Mouse (Mus musculus): ENCODE data around the gene Nt5c3b. TPM values are rescaled to one million over a fixed set of nuclear protein-coding genes. Genes with fewer than 3 reads are reported as not detected.
A peak's percentile ranks its signal among the peaks of the same experiment; 100 is the strongest.

Gene Nt5c3b
- polyA plus RNA-seq, 1 experiment: 32.0 TPM

DNA sequence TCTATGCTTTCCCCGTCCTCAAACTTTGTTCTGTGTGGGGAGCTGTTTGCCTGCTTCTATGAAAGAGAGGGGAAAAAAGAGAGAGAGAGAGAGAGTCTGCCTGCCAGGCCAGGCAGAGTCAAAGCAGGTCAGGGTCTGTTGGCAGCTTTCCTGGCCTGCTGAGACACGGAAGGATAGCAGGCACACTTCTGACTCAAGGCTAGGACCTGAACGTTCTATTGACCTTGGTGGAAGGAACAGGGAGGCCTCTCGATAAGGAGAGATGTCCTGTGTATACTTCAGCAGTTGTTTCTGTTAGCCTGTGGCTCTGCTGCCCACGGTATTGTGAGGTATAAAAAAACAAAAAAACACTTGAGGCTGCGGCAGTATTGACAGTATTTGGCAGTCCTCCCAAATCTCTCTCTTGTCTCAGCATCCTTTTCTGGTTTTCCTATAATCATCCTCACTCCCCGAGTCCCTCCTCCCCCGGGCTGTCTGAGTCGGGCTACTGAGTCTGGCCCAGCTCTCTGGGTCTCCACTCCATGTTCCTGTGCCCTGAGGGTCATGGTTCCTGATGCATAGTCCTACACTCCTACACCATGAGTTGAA lies 12.9 kb downstream of the Nt5c3b start:
- 34% methylated on average over 9 of the region's 9 CpGs for WGBS
- Histone ChIP-seq H3K4me3 (ENCODE audit: insufficient read depth, low read depth, low read length) (no peak overlapping the region), H3K27me3 (replicated peaks; ENCODE audit: control insufficient read depth, insufficient read depth, low read length) (no peaks in the 10 kb centered on the region), H3K4me1 (ENCODE audit: control insufficient read depth, insufficient read depth, low read length) (no peaks in the 10 kb centered on the region), H3K36me3 (ENCODE audit: control insufficient read depth, insufficient read depth, low read length) (no peaks in the 10 kb centered on the region), H3K27ac (ENCODE audit: insufficient read depth, low read depth, low read length) (no peak overlapping the region)
- TF ChIP-seq POLR2A (IDR thresholded peaks at IDR 0.05; ENCODE audit: low read depth, low read length) (no peak), CTCF (conservative IDR thresholded peaks at IDR 0.05; ENCODE audit: insufficient read depth, insufficient read length, low read depth, low read length) (no peak)
- no peak for DNase-seq

DNA sequence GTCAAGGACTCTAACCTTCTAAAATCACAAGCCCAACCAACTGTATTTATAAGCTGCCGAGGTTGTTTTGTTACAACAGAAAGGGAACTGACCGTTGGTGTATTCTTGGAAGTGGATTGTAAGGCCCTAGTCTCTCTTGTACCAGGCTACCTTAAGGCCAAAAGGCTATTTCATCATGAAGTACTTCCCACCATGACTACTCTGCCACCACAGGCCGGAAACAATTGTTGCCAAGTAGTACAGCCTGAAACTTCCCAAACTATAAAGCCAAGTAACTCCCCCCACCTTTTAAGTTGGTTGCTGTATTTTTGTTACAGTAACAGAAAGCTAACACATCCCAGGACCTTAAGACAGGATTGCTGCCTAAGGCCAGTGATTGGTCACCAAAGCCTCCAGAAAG lies 14.8 kb downstream of the Nt5c3b start:
- no peaks in the 10 kb centered on the region for H3K36me3 ChIP-seq (ENCODE audit: control insufficient read depth, insufficient read depth, low read length)
- TF ChIP-seq POLR2A (IDR thresholded peaks at IDR 0.05; ENCODE audit: low read depth, low read length): no peak
- no peak for TF ChIP-seq CTCF (conservative IDR thresholded peaks at IDR 0.05; ENCODE audit: insufficient read depth, insufficient read length, low read depth, low read length)
- DNase-seq: no peak
- H3K27ac ChIP-seq (ENCODE audit: insufficient read depth, low read depth, low read length): no peak overlapping the region
- WGBS: 77% methylated on average over 3 of the region's 3 CpGs
- no peak overlapping the region for H3K4me3 ChIP-seq (ENCODE audit: insufficient read depth, low read depth, low read length)
- H3K27me3 ChIP-seq (replicated peaks; ENCODE audit: control insufficient read depth, insufficient read depth, low read length): no peaks in the 10 kb centered on the region
- no peaks in the 10 kb centered on the region for H3K4me1 ChIP-seq (ENCODE audit: control insufficient read depth, insufficient read depth, low read length)

DNA sequence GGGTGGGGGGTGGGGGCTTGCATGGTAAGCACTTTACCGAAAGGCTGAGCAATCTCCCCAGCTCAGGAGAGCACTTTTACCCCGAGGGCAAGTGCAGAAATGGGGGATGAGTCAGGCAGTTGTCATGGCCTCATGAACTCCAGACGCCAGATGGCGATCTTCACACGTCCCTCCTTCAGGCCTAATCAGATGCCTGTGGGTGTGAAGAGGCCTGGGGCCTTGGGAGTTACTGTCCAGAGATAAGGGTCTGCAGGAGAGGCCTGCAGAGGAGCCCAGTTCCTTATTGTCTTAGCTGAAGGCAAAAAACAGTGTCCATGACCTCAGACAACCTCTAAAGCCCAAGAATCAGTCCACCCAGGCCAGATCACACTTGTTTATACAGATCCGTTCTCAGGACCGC lies 15.8 kb downstream of the Nt5c3b start:
- Histone ChIP-seq H3K27me3 (replicated peaks; ENCODE audit: control insufficient read depth, insufficient read depth, low read length) (no peaks in the 10 kb centered on the region), H3K36me3 (ENCODE audit: control insufficient read depth, insufficient read depth, low read length) (no peaks in the 10 kb centered on the region), H3K27ac (ENCODE audit: insufficient read depth, low read depth, low read length) (no peak overlapping the region), H3K4me1 (ENCODE audit: control insufficient read depth, insufficient read depth, low read length) (no peaks in the 10 kb centered on the region), H3K4me3 (ENCODE audit: insufficient read depth, low read depth, low read length) (no peak overlapping the region)
- TF ChIP-seq POLR2A (IDR thresholded peaks at IDR 0.05; ENCODE audit: low read depth, low read length): no peak
- TF ChIP-seq CTCF (conservative IDR thresholded peaks at IDR 0.05; ENCODE audit: insufficient read depth, insufficient read length, low read depth, low read length): peak; percentile 86
- peak; percentile 81 for DNase-seq
- WGBS: 44% methylated on average over 7 of the region's 7 CpGs

DNA sequence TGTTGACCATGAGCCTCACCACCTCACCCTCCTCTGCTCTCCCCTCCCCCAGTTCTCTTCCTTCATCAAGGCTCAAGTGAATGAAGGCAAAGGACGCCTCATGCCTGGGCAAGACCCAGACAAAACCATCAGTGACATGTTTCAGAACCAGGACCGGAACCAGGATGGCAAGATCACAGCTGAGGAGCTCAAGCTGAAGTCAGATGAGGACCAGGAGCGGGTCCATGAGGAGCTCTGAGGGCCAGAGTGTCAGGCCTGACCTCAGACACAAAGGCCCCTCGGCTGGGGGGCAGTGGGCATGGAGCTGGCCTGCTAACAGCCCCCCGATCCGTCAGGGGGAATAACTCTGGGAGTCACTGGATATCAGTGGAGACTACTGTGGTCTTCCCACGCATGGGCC lies 17.8 kb downstream of the Nt5c3b start:
- H3K4me3 ChIP-seq (ENCODE audit: insufficient read depth, low read depth, low read length): no peak overlapping the region
- H3K4me1 ChIP-seq (ENCODE audit: control insufficient read depth, insufficient read depth, low read length): no peaks in the 10 kb centered on the region
- TF ChIP-seq POLR2A (IDR thresholded peaks at IDR 0.05; ENCODE audit: low read depth, low read length) (no peak), CTCF (conservative IDR thresholded peaks at IDR 0.05; ENCODE audit: insufficient read depth, insufficient read length, low read depth, low read length) (no peak)
- no peak for DNase-seq
- H3K27ac ChIP-seq (ENCODE audit: insufficient read depth, low read depth, low read length): no peak overlapping the region
- no peaks in the 10 kb centered on the region for H3K36me3 ChIP-seq (ENCODE audit: control insufficient read depth, insufficient read depth, low read length)
- H3K27me3 ChIP-seq (replicated peaks; ENCODE audit: control insufficient read depth, insufficient read depth, low read length): no peaks in the 10 kb centered on the region
- 95% methylated on average over 7 of the region's 7 CpGs for WGBS

DNA sequence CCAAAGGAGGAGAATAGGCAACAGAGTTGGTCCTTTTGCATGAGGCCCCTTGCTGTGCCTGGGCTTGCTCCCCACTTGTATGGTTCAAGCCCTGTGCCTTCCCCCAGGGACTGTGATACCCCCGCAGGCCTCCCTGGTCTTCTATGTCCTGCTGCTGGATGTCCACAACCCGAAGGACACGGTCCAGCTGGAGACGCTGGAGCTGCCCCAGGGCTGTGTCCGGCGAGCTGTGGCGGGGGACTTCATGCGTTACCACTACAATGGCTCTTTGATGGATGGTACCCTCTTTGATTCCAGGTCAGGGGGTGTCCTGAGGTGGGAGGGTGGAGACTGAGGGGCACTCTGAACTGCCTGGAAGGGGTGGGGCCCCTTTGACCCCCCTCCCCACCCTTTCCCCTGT lies 20.1 kb downstream of the Nt5c3b start:
- 34% methylated on average over 8 of the region's 8 CpGs for WGBS
- H3K36me3 ChIP-seq (ENCODE audit: control insufficient read depth, insufficient read depth, low read length): no peaks in the 10 kb centered on the region

DNA sequence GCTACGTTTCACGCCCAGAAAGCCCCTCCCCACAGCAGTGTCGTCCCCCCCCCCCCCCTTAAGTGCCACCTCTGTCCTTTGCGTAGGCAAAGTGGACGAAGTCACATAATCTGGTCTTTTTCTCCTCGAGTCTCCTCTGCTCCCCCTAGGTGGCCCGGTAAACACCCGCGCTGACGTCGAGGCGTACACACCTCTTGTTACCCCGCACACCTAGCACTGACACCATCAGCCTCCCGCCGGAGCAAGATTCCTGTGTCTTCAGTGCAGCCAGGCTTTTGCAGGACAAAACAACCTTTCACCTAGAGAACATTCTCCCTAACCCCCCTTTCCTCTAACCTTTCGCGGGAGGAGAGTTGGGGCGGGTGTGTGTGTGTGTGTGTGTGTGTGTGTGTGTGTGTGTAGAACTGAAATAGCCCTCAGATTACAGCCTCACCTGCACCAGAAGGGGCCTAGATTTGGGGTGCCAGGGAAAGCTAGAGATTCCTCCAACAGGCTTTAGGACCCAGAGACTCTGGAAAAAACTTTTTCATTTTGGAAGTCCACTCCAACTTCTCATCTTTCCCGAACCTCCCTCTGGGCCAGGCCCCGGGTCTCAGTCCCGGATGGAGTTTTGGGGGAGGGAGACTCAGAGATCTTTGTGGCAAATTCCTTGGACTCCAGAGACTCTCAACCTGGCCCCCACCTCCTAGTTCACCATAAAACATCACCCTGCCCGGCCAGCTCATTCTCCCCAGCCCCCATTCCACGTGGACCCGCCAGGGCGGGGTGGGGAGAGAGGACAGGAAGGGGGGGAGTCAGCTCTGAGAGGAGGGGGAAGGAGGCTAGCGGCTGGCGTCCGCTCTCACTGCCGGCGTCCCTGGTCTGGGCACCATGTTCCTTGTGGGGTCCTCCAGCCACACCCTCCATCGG lies 26.4 kb downstream of the Nt5c3b start, which contains the start of gene Fkbp10:
Gene Fkbp10, plus strand, starts transcription at position 784 of the 909 bp plus-strand sequence.
- TF ChIP-seq POLR2A (IDR thresholded peaks at IDR 0.05; ENCODE audit: low read depth, low read length) (no peak), CTCF (conservative IDR thresholded peaks at IDR 0.05; ENCODE audit: insufficient read depth, insufficient read length, low read depth, low read length) (no peak)

More for the DNA sequence above, 20.1 kb downstream of the Nt5c3b start:
- no peak for DNase-seq
- H3K4me1 ChIP-seq (ENCODE audit: control insufficient read depth, insufficient read depth, low read length): no peaks in the 10 kb centered on the region
- H3K4me3 ChIP-seq (ENCODE audit: insufficient read depth, low read depth, low read length): no peak overlapping the region
- H3K27me3 ChIP-seq (replicated peaks; ENCODE audit: control insufficient read depth, insufficient read depth, low read length): no peaks in the 10 kb centered on the region
- H3K27ac ChIP-seq (ENCODE audit: insufficient read depth, low read depth, low read length): no peak overlapping the region
- no peak for TF ChIP-seq POLR2A (IDR thresholded peaks at IDR 0.05; ENCODE audit: low read depth, low read length)
- TF ChIP-seq CTCF (conservative IDR thresholded peaks at IDR 0.05; ENCODE audit: insufficient read depth, insufficient read length, low read depth, low read length): no peak

More for the DNA sequence above, 26.4 kb downstream of the Nt5c3b start, which contains the start of gene Fkbp10:
- peak; percentile 51 for DNase-seq
- Histone ChIP-seq H3K36me3 (ENCODE audit: control insufficient read depth, insufficient read depth, low read length) (no peaks in the 10 kb centered on the region), H3K4me3 (ENCODE audit: insufficient read depth, low read depth, low read length) (peak within 1 kb of the TSS; percentile 72), H3K4me1 (ENCODE audit: control insufficient read depth, insufficient read depth, low read length) (no peaks in the 10 kb centered on the region), H3K27ac (ENCODE audit: insufficient read depth, low read depth, low read length) (peak within 1 kb of the TSS; percentile 51), H3K27me3 (replicated peaks; ENCODE audit: control insufficient read depth, insufficient read depth, low read length) (no peaks in the 10 kb centered on the region)
- 7% methylated on average over 31 of the region's 31 CpGs for WGBS

Data from kidney, adult 2 months (tissue).